Mouse (Mus musculus) thymus, adult 2 months (tissue): ENCODE results near the gene Pde8a. TPM values are rescaled to one million over a fixed set of nuclear protein-coding genes. Genes with fewer than 3 reads are reported as not detected.
A peak's percentile ranks its signal among the peaks of the same experiment; 100 is the strongest.

Experiments used
- DNase-seq: peaks from one replicate; pipeline ENCODE4 v3.0.0; 2021
- H3K27ac ChIP-seq: fragments of 200-500 bp; 2 replicates; pipeline ENCODE4 v1.5.1; 2012; ENCODE audit warnings: low read length, control low read depth; ENCODE audit not compliant: control insufficient read depth, insufficient read depth
- H3K27me3 ChIP-seq: fragments of 200-500 bp; 2 replicates; pipeline ENCODE4 v1.6.1; 2012; ENCODE audit warnings: mild to moderate bottlenecking, low read length, moderate library complexity, mixed read lengths; ENCODE audit not compliant: control insufficient read depth, insufficient read depth
- H3K36me3 ChIP-seq: fragments of 200-500 bp; 2 replicates; pipeline ENCODE4 v1.6.1; 2012; ENCODE audit warnings: mild to moderate bottlenecking, low read length, moderate library complexity; ENCODE audit not compliant: control insufficient read depth, insufficient read depth
- H3K4me1 ChIP-seq: fragments of 200-500 bp; replicated peaks from 2 replicates; pipeline ENCODE4 v1.6.1; 2012; ENCODE audit warnings: low read length; ENCODE audit not compliant: control insufficient read depth, insufficient read depth
- H3K4me3 ChIP-seq: fragments of 200-500 bp; 2 replicates; pipeline ENCODE4 v1.5.1; 2012; ENCODE audit warnings: mild to moderate bottlenecking, low read length, control low read depth, moderate library complexity; ENCODE audit not compliant: control insufficient read depth, insufficient read depth
- CTCF ChIP-seq: fragments of 200-500 bp; IDR thresholded peaks from 2 replicates; pipeline ENCODE4 v1.5.1; 2012; ENCODE audit warnings: mild to moderate bottlenecking, control low read depth, low read length, moderate library complexity, borderline replicate concordance; ENCODE audit not compliant: control insufficient read depth, poor library complexity, insufficient read depth; ENCODE audit errors: extremely low read depth
- POLR2A ChIP-seq: fragments of 200-500 bp; IDR thresholded peaks from 2 replicates; pipeline ENCODE4 v1.6.1; 2012; ENCODE audit warnings: mild to moderate bottlenecking, low read length, control low read depth, moderate library complexity; ENCODE audit not compliant: control insufficient read depth, poor library complexity, insufficient read depth; ENCODE audit errors: extremely low read depth
- WGBS: fragments of 180-500 bp; shearing (Covaris S2); methylation state at CpG from one replicate; pipeline ENCODE4 v1.1.7; 2018; 5-methylcytosine and 5-hydroxymethylcytosine counted together
- polyA plus RNA-seq: library from polyadenylated mRNA; depleted of rRNA; stranded (reverse); fragments of >200 nt; gene quantifications from 2 replicates; pipeline ENCODE4 v1.2.3, GENCODE M21; 2012

Pde8a gene
- polyA plus RNA-seq, 1 experiment, result 3.5 TPM

GRCm38 (mm10) chr7:81208944-81209343 lies 4.5 kb upstream of the Pde8a start:
- H3K4me3 ChIP-seq, result no peak overlapping the region
- no peaks in the 10 kb centered on the region for H3K36me3 ChIP-seq
- H3K27ac ChIP-seq, result no peak overlapping the region
- H3K4me1 ChIP-seq, result peaks cover 10% of the 10 kb centered on the region
- TF ChIP-seq POLR2A (no peak), CTCF (peak; percentile 69; the same call in 1 of the 2 replicates)
- peaks cover 5% of the 10 kb centered on the region; the same call in 1 of the 2 replicates for H3K27me3 ChIP-seq
- WGBS, result 23% methylated on average over 6 of the region's 6 CpGs
- peak; percentile 65 for DNase-seq

GRCm38 (mm10) chr7:81209979-81210685 lies 3.3 kb upstream of the Pde8a start:
- H3K36me3 ChIP-seq, result no peaks in the 10 kb centered on the region
- TF ChIP-seq POLR2A (no peak), CTCF (no peak)
- H3K4me3 ChIP-seq, result no peak overlapping the region
- no peak for DNase-seq
- 87% methylated on average over 12 of the region's 12 CpGs for WGBS
- H3K27me3 ChIP-seq, result peaks cover 8% of the 10 kb centered on the region; the same call in 1 of the 2 replicates
- H3K27ac ChIP-seq, result no peak overlapping the region
- H3K4me1 ChIP-seq, result peaks cover 11% of the 10 kb centered on the region

GRCm38 (mm10) chr7:81211760-81212159 lies 1.6 kb upstream of the Pde8a start:
- TF ChIP-seq POLR2A, result no peak
- TF ChIP-seq CTCF, result no peak
- 22% methylated on average over 8 of the region's 8 CpGs for WGBS
- H3K4me1 ChIP-seq, result peaks cover 11% of the 10 kb centered on the region
- H3K4me3 ChIP-seq, result no peak overlapping the region
- H3K27ac ChIP-seq, result no peak overlapping the region
- H3K36me3 ChIP-seq, result no peaks in the 10 kb centered on the region
- H3K27me3 ChIP-seq, result peaks cover 8% of the 10 kb centered on the region; the same call in 1 of the 2 replicates
- no peak for DNase-seq

GRCm38 (mm10) chr7:81212261-81212681 lies 1.1 kb upstream of the Pde8a start:
- Histone ChIP-seq H3K27ac (peak overlapping the region; percentile 0; the same call in 1 of the 2 replicates), H3K4me1 (peaks cover 11% of the 10 kb centered on the region), H3K27me3 (peaks cover 8% of the 10 kb centered on the region; the same call in 1 of the 2 replicates), H3K36me3 (no peaks in the 10 kb centered on the region), H3K4me3 (peak overlapping the region; percentile 50)
- 0% methylated on average over 22 of the region's 22 CpGs for WGBS
- peak; percentile 76 for DNase-seq
- TF ChIP-seq POLR2A (no peak), CTCF (0 out of 2 replicates have a peak, but pooled peaks have one; percentile 40)

- peak; percentile 95 for DNase-seq
- Histone ChIP-seq H3K36me3 (no peaks in the 10 kb centered on the region), H3K4me3 (peak overlapping the region; percentile 50), H3K27ac (peak overlapping the region; percentile 0; the same call in 1 of the 2 replicates), H3K27me3 (peaks cover 8% of the 10 kb centered on the region; the same call in 1 of the 2 replicates), H3K4me1 (peaks cover 11% of the 10 kb centered on the region)
- under 1% methylated on average over 57 of the region's 57 CpGs for WGBS
- TF ChIP-seq CTCF (peak; percentile 13; the same call in 1 of the 2 replicates), POLR2A (no peak)
These were observed 574 bp upstream of the Pde8a start for GRCm38 (mm10) chr7:81212697-81213346.

GRCm38 (mm10) chr7:81214153-81214907 lies 934 bp downstream of the Pde8a start:
- no peak for DNase-seq
- 38% methylated on average over 40 of the region's 40 CpGs for WGBS
- peaks cover 8% of the 10 kb centered on the region; the same call in 1 of the 2 replicates for H3K27me3 ChIP-seq
- peaks cover 11% of the 10 kb centered on the region for H3K4me1 ChIP-seq
- H3K36me3 ChIP-seq, result no peaks in the 10 kb centered on the region
- H3K27ac ChIP-seq, result no peak overlapping the region
- no peak for TF ChIP-seq CTCF
- no peak for TF ChIP-seq POLR2A
- peak overlapping the region; percentile 32 for H3K4me3 ChIP-seq
